Mouse (Mus musculus) liver, embryonic 16.5 days (tissue): ENCODE data around the gene Dmbt1. TPM values are rescaled to one million over a fixed set of nuclear protein-coding genes. Genes with fewer than 3 reads are reported as not detected.

ENCODE experiments used
- ATAC-seq: fragments of 200-750 bp; cut with Nextera tagmentation; 2 replicates; pipeline ENCODE4 v1.8.0; 2017; ENCODE audit warnings: low read depth, mild to moderate bottlenecking, moderate number of reproducible peaks, moderate library complexity
- H3K27ac ChIP-seq: fragments of 300-500 bp; sonication (generic); 2 replicates; pipeline ENCODE4 v1.5.1; 2014; ENCODE audit warnings: mild to moderate bottlenecking, low read length
- H3K27me3 ChIP-seq: fragments of 300-500 bp; sonication (generic); 2 replicates; pipeline ENCODE4 v1.6.1; 2014; ENCODE audit warnings: low read depth, low read length, mixed read lengths; ENCODE audit not compliant: control insufficient read depth, insufficient read depth
- H3K36me3 ChIP-seq: fragments of 300-500 bp; sonication (generic); 2 replicates; pipeline ENCODE4 v1.6.1; 2014; ENCODE audit warnings: mild to moderate bottlenecking; ENCODE audit not compliant: control insufficient read depth, insufficient read depth
- H3K4me1 ChIP-seq: fragments of 300-500 bp; sonication (generic); 2 replicates; pipeline ENCODE4 v1.6.1; 2014; ENCODE audit warnings: low read depth, low read length, mixed read lengths; ENCODE audit not compliant: control insufficient read depth
- H3K4me2 ChIP-seq: fragments of 300-500 bp; sonication (generic); 2 replicates; pipeline ENCODE4 v1.6.1; 2014; ENCODE audit warnings: low read depth, low read length, mixed read lengths
- H3K4me3 ChIP-seq: fragments of 300-500 bp; sonication (generic); 2 replicates; pipeline ENCODE4 v1.5.1; 2014; ENCODE audit warnings: low read depth, mild to moderate bottlenecking, low read length
- H3K9ac ChIP-seq: fragments of 300-500 bp; sonication (generic); 2 replicates; pipeline ENCODE4 v1.6.1; 2014; ENCODE audit warnings: low read depth, low read length
- H3K9me3 ChIP-seq: fragments of 300-500 bp; sonication (generic); replicated peaks from 2 replicates; pipeline ENCODE4 v1.6.1; 2016; ENCODE audit warnings: low read length; ENCODE audit not compliant: control insufficient read depth
- WGBS: fragments of 180-500 bp; shearing (Covaris S2); extraction: QIAGEN DNeasy Blood & Tissue Kit; methylation state at CpG from one replicate; pipeline ENCODE4 v1.1.7; 2014; ENCODE audit not compliant: insufficient replicate concordance; 5-methylcytosine and 5-hydroxymethylcytosine counted together
- polyA plus RNA-seq: library from polyadenylated mRNA; unstranded; fragments of >200 nt; fragmentation: Nextera tagmentation; extraction: Ambion mirVana; gene quantifications from 2 replicates; pipeline ENCODE4 v1.2.1, GENCODE M21; 2015

Gene Dmbt1
- polyA plus RNA-seq, 1 experiment from 2014 or later: 3.9 TPM

DNA sequence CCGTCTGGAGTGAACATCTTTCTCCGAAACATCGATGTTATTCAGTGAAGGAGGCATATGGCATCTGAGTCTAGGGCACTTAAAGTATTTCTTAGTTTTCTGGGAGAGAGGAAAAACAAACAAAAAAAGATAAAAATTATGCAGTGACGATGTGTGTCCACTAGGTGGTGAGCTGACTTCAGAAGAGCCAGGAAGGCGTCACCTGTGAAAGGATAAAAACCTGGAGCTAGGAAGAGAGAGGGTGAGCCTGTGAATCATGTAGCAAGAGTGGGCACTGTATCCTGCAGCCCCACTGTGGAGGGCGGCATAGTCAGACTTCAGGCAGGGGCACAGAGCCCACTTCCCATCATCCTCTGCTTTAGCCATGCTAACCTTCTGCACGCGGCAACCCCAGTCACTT, 37.9 kb upstream of the Dmbt1 start:
- ATAC-seq: no peak
- H3K4me1 ChIP-seq: no peaks in the 10 kb centered on the region
- no peak overlapping the region for H3K4me2 ChIP-seq
- no peak overlapping the region for H3K9ac ChIP-seq
- H3K9me3 ChIP-seq: no peaks in the 10 kb centered on the region
- WGBS: 45% methylated on average over 8 of the region's 8 CpGs
- no peaks in the 10 kb centered on the region for H3K36me3 ChIP-seq
- H3K27ac ChIP-seq: no peak overlapping the region
- H3K4me3 ChIP-seq: no peak overlapping the region
- no peaks in the 10 kb centered on the region for H3K27me3 ChIP-seq

DNA sequence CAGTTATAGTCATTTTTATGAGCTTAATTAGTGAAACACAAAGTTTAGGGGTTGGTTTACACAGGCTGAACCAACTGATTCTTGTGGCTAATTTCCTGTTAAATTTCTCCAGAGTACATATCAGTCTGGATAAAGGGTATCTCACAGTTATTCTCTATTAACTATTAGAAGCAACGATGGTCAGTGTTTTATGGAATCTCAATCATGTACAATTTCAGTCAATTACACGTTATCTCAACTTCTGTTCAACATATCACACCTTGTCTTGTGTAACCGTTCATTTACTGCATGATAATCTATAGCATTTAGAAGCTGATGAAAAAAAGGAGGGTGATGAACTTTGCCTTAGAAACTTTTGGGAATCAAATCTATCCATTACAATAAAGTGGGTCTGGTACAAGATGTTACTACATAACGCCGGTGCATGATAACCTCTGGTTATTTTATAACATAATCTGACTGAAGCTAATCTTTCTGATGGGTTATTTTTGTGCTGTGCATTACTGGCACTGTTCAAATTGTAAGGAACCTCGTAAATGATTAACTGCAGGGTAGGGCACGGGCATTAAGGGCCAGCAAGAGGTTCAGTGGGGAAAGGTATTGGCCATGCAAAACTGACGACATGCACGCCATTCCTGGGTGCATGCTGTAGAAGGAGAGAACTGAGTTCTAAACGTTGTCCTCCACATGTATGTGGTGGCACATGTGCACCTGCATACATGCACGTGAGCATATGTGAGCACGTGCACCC, 29.7 kb upstream of the Dmbt1 start:
- Histone ChIP-seq H3K27ac (no peak overlapping the region), H3K9me3 (no peaks in the 10 kb centered on the region), H3K9ac (no peak overlapping the region), H3K27me3 (no peaks in the 10 kb centered on the region), H3K4me2 (no peak overlapping the region), H3K36me3 (no peaks in the 10 kb centered on the region), H3K4me1 (no peaks in the 10 kb centered on the region), H3K4me3 (no peak overlapping the region)
- ATAC-seq: no peak
- 59% methylated on average over 12 of the region's 12 CpGs for whole genome bisulfite sequencing

DNA sequence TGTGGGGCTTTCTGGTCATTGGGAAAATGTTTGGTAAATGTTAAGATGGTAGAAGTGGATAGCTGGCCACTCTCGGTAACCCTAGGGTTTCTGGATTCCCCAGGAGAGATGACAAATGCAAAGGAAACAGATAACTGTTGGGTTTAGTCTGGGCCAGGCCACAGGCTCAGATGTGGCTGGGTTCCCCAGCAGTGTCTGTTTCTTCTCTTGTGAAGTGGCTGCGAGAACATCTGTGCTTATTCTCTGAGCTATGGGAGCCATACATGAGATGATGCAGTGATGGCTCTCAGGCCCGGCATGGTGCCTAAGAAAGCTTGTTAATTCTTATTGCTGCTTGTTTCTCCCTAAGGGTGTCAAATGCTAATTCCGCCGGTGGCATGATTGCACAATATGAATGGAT, 27.8 kb upstream of the Dmbt1 start:
- Histone ChIP-seq H3K9ac (no peak overlapping the region), H3K4me3 (no peak overlapping the region), H3K4me1 (no peaks in the 10 kb centered on the region), H3K27me3 (no peaks in the 10 kb centered on the region), H3K4me2 (no peak overlapping the region), H3K27ac (no peak overlapping the region), H3K36me3 (no peaks in the 10 kb centered on the region), H3K9me3 (no peaks in the 10 kb centered on the region)
- no peak for ATAC-seq
- WGBS: 64% methylated on average over 5 of the region's 5 CpGs

DNA sequence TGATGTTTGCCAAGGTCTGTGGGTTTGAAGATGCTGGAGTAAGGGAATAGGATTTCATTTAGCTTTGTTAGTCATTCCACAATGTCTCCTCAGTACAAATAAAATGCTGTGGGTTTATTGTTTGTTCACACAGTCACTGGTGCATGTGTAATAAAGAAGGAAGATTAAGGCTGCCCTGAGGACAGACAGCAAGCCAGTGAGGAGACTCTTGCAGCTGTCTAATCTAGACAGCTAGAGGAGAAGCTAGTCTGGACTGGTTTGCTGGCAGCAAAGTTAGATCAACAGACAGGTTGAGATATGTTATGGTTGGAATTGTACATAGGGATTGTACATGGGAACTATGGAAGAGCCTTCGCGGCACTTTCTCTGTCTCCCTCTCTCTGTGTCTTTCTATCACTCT, 24.6 kb upstream of the Dmbt1 start:
- Histone ChIP-seq H3K9ac (no peak overlapping the region), H3K4me1 (no peaks in the 10 kb centered on the region), H3K4me3 (no peak overlapping the region), H3K27me3 (no peaks in the 10 kb centered on the region), H3K4me2 (no peak overlapping the region), H3K27ac (no peak overlapping the region), H3K36me3 (no peaks in the 10 kb centered on the region), H3K9me3 (no peaks in the 10 kb centered on the region)
- no peak for ATAC-seq
- 90% methylated on average over 2 of the region's 2 CpGs for WGBS

DNA sequence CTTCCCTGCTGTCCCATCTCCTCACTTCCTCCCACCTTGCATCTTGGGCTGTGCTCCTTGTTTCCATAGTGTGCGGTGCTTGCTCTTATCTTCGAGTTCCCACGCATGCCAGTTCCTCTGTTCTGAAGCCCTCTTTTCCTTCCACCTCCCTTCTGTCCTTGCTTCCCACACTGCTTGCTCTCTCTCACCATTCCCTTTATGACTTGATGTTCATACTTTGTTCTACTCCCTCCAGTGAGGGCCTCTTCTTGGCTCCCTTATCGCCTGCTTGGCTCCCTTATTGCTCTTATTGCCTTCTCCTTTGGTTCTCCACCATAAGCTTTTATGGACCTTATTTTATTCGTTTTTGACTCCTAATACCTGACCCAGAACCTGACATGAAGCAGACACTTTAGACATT, 22.7 kb upstream of the Dmbt1 start:
- Histone ChIP-seq H3K27ac (no peak overlapping the region), H3K4me1 (no peaks in the 10 kb centered on the region), H3K9me3 (no peaks in the 10 kb centered on the region), H3K36me3 (no peaks in the 10 kb centered on the region), H3K4me2 (no peak overlapping the region), H3K9ac (no peak overlapping the region), H3K4me3 (no peak overlapping the region), H3K27me3 (no peaks in the 10 kb centered on the region)
- ATAC-seq: no peak
- WGBS: 62% methylated on average over 5 of the region's 5 CpGs

DNA sequence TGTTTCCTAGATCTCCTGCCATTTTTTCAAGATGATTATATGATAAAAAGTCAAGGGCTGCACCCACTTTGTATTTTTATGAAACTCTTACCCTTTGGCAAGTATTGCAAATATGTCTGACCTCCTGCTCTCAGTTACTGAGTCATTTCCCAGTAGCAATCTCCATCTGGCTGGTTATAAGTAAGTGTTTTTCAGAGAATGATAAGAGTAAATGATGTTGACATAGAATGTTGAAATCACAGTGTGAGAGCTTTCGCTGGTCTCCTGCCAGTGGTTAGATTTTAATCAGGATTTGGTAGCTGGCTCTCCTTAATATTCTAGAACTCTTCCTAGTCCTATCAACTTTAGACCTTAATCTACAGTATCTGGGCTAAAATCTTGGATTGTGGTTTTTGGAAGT, 20.0 kb upstream of the Dmbt1 start:
- no peaks in the 10 kb centered on the region for H3K27me3 ChIP-seq
- no peak overlapping the region for H3K27ac ChIP-seq
- H3K4me2 ChIP-seq: no peak overlapping the region
- H3K9ac ChIP-seq: no peak overlapping the region
- no peaks in the 10 kb centered on the region for H3K4me1 ChIP-seq
- ATAC-seq: no peak
- no peaks in the 10 kb centered on the region for H3K9me3 ChIP-seq
- H3K4me3 ChIP-seq: no peak overlapping the region
- WGBS: 49% methylated on average over 1 of the region's 1 CpGs
- no peaks in the 10 kb centered on the region for H3K36me3 ChIP-seq

DNA sequence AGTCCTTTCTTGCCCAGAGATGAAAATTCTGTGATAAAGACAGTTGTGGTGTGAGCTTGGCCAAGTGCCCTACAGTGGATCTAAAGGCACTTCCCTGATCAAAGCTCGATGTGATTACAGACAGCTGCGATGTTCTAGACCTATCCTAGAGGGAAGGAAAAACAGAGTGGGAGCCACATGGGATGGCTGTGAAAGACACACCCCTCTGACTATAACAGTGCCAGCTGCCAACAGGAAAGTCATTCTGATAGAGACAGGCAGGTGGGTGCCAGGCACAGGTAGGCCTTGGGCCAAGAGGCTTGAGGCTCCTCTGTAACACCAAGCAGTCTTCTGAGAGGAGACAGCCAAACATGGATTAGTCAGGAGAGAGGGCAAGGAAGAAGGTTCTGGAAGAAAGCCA, 12.7 kb upstream of the Dmbt1 start:
- Histone ChIP-seq H3K36me3 (no peaks in the 10 kb centered on the region), H3K4me1 (no peaks in the 10 kb centered on the region), H3K27ac (no peak overlapping the region), H3K4me3 (no peak overlapping the region), H3K9me3 (no peaks in the 10 kb centered on the region), H3K9ac (no peak overlapping the region), H3K4me2 (no peak overlapping the region), H3K27me3 (no peaks in the 10 kb centered on the region)
- 72% methylated on average over 2 of the region's 2 CpGs for WGBS
- ATAC-seq: no peak

DNA sequence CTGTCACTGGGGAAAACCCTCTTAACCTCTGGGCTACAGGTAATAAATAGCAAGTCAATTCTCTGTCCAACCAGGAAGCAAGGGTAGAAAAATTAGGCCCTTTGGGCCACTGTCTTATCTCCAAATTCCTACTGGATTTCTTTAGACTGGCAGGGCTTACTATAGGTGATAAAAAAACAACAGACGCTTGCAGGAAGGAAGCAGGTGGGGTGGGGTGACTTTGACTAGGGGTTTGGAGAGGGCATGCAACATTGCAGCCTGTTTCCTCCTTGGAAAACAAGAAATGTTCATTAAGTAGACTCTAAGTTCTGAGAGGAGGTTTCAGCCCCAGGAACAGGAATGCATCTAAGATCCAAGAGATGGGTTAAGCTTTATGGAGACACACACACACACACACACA, 7.0 kb upstream of the Dmbt1 start:
- H3K27ac ChIP-seq: no peak overlapping the region
- no peaks in the 10 kb centered on the region for H3K27me3 ChIP-seq
- H3K4me1 ChIP-seq: no peaks in the 10 kb centered on the region
- no peak for ATAC-seq
- H3K4me2 ChIP-seq: no peak overlapping the region
- H3K4me3 ChIP-seq: no peak overlapping the region
- no peaks in the 10 kb centered on the region for H3K36me3 ChIP-seq
- no peaks in the 10 kb centered on the region for H3K9me3 ChIP-seq
- 13% methylated on average over 1 of the region's 1 CpGs for WGBS
- H3K9ac ChIP-seq: no peak overlapping the region

DNA sequence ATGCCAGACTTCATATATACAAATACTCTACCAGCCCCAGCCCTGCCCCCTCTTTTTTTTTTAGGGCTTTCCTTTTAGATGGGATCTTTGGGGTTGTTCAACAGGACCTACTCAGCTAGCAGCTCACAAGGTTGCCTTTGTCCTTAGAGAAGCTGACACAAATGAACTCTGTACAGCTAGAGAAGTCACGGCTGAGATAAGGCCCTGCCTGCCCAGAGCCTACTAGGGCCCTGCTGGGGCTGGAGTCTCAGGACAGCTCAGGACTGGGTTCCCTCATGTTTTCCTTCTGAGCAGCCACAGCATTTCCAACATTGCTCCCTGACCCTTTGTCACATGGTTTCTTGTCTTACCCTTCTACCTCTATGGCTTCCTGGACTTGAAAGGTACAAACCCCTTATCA, 4.3 kb upstream of the Dmbt1 start:
- 64% methylated on average over 1 of the region's 1 CpGs for WGBS
- Histone ChIP-seq H3K27me3 (no peaks in the 10 kb centered on the region), H3K9ac (no peak overlapping the region), H3K4me3 (no peak overlapping the region), H3K4me1 (no peaks in the 10 kb centered on the region), H3K9me3 (no peaks in the 10 kb centered on the region), H3K4me2 (no peak overlapping the region), H3K36me3 (no peaks in the 10 kb centered on the region), H3K27ac (no peak overlapping the region)
- ATAC-seq: no peak
